Mouse (Mus musculus) cerebellum, postnatal 10 days (tissue): Measurements from ENCODE around the gene Cacnb2.
"Not testable (repeated sequence)": the region's sequence is repeated elsewhere in the genome, so short reads cannot be mapped to it uniquely, and the experiment has no call there.

Experiments used
- DNase-seq, 2 experiments: peaks; one replicate each; pipeline ENCODE4 v3.0.0; 2021; ENCODE audit warnings: mixed read lengths in 2 of 2

The Cacnb2 gene

GRCm38 (mm10) chr2:14657205-14657844, 54.4 kb downstream of the Cacnb2 start:
- DNase-seq: no peak

GRCm38 (mm10) chr2:14665213-14665612, 62.3 kb downstream of the Cacnb2 start:
- no peak for DNase-seq

DNA sequence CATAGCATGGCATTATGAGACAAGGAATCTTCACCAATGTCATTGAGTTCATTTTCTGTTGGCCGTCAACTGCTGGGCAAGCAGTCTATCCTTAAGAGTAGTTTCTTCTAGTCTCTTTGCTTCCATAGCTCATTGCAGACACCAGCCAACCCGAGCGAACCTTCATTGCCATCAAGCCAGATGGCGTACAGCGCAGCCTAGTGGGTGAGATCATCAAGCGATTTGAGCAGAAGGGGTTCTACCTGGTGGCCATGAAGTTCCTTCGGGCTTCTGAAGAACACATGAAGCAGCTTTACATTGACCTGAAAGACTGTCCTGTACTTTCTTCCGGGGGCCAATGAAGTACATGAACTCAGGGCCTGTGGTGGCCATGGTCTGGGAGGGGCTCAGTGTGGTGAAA, 69.2 kb downstream of the Cacnb2 start:
- no peak for DNase-seq

DNA sequence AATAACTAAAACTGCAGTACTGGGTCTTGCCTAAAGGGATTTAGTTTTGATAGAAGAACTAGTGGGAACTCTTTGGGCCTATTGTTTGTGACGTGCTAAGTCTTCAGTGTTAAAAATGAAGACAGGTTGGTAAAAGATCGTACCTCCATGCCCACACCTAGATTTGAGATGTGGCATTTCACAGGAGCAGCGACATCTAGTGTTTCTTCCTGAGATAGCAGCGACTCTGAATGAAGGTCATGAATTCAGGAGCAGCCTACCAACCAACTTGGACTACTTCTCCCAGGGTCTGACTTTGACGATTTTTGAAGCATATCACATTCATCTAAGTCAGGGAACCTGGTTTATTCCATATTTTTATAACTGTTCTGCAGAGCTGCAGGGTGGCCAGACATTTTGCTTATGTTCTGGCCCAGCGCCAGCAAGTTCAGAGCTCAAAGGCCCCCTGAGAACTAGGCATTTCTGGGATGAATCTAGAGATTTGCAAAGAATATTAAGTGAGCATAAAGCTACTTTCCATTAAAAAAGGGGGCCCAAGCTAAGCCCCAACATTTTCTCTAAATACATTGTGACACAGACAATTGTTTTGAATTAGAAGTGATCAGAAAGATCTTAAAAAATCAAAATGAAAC, 74.1 kb downstream of the Cacnb2 start:
- DNase-seq: peak; percentile 82 to 87

- DNase-seq: no peak
Measured at GRCm38 (mm10) chr2:14684231-14684630, 81.3 kb downstream of the Cacnb2 start.

GRCm38 (mm10) chr2:14702973-14703645, 100.2 kb downstream of the Cacnb2 start:
- peak; percentile 71 to 82 for DNase-seq

DNA sequence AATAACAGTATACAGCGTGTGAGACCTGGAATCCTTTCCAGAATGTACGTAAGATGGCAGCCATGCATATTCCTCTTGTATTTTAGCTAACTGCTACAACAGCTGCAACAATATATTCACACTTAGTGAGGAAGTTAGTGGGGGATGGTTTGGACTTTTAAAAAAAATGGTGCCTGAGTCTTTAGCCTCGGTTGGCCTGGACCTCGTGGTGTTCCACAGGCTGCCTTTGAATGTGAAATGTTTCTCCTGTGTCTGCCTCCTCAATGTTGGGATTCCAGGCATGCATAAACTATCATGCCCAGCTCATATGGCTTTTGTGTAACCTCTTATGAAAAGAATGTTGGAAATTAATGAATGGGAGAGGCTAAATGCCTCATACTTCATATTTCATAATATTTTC, 100.8 kb downstream of the Cacnb2 start:
- DNase-seq: peak in 1 of 2 experiments; percentile 1

GRCm38 (mm10) chr2:14710247-14710646, 107.4 kb downstream of the Cacnb2 start:
- DNase-seq: no peak

- DNase-seq: peak; percentile 27 to 64
Measured at GRCm38 (mm10) chr2:14711751-14712150, 108.9 kb downstream of the Cacnb2 start.

DNA sequence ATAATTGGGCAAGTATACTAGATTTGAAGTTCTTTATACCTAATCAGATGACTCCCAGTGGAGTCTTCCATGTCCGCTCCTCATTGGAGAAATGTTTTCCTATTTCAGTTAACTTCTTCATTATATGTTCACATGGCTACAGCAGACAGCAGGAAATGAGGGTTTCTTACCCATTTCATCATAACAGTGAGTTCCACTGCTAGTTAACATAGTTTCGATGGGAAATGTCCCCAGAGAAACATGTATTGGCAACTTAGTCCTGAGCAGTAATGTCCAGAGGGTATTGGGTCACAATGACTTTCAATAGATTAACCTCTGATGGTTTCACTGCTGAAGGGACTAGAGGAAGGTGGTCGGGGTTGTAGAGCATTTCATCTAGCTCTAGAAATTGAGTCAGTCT, 110.2 kb downstream of the Cacnb2 start:
- no peak for DNase-seq

GRCm38 (mm10) chr2:14716666-14717065, 113.8 kb downstream of the Cacnb2 start:
- DNase-seq: no peak

GRCm38 (mm10) chr2:14719119-14719718, 116.3 kb downstream of the Cacnb2 start:
- no peak for DNase-seq

DNA sequence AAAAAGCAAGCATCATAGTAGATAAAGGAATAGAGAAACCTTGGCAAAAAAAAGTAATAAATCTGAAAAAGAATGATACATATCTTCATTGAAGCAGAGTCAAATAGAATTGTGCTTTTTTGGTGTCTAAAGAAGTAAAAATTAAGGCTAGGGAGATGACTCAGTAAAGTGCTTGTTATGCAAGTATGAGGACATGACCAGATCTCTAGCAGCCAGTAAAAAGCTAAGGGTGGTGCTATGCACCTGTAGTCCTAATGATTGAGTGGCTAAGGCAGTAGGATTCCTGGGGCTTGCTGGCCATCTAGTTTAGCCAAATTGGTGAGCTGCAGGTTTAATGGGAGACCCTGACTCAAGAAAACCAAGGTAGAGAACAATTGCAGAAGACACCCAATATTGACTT, 122.5 kb downstream of the Cacnb2 start:
- no peak for DNase-seq

- not testable (repeated sequence) for DNase-seq
Measured at GRCm38 (mm10) chr2:14726601-14727000, 123.7 kb downstream of the Cacnb2 start.

GRCm38 (mm10) chr2:14738927-14739326, 136.0 kb downstream of the Cacnb2 start:
- DNase-seq: peak; percentile 25 to 32

GRCm38 (mm10) chr2:14739510-14739909, 136.6 kb downstream of the Cacnb2 start:
- peak; percentile 7 to 23 for DNase-seq

GRCm38 (mm10) chr2:14740359-14740758, 137.5 kb downstream of the Cacnb2 start:
- DNase-seq: peak; percentile 57 to 61

- no peak for DNase-seq
Measured at GRCm38 (mm10) chr2:14744761-14745160, 141.9 kb downstream of the Cacnb2 start.

DNA sequence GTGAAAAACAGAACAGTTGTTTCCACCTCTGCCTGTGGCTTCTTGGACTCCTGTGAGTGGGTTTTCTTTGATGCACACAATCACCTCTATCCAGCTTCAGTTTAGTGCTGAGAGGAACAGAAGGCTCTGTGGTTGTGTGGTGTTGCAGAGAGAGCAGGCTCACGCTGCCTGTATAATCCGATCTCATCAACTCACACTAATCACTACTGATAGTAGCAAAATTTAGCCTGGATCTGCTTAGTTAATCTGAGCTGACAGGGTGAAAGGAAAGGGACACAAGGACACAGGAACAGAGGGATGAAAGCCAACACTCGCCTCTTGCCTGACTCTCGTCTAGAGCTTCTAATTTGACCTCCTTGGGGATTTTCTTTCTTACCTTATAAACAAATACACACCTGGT, 160.0 kb downstream of the Cacnb2 start:
- peak; percentile 7 to 26 for DNase-seq

- DNase-seq: no peak
Measured at GRCm38 (mm10) chr2:14763931-14764330, 161.0 kb downstream of the Cacnb2 start.

GRCm38 (mm10) chr2:14769448-14769847, 166.6 kb downstream of the Cacnb2 start:
- no peak for DNase-seq

GRCm38 (mm10) chr2:14770635-14771034, 167.7 kb downstream of the Cacnb2 start:
- no peak for DNase-seq

- DNase-seq: no peak
Measured at GRCm38 (mm10) chr2:14774375-14774774, 171.5 kb downstream of the Cacnb2 start.
